Mouse (Mus musculus) right cerebral cortex, postnatal 14 days (tissue): ENCODE measurements at regions not wholly inside any gene's neighbourhood (a gene's known extent, or its start where the extent isn't known, plus 50 kb on each side); places are given as distances from the start of the nearest gene placed in this dataset.

Source experiments
- DNase-seq: peaks from one replicate; pipeline ENCODE4 v3.0.0; 2022

DNA sequence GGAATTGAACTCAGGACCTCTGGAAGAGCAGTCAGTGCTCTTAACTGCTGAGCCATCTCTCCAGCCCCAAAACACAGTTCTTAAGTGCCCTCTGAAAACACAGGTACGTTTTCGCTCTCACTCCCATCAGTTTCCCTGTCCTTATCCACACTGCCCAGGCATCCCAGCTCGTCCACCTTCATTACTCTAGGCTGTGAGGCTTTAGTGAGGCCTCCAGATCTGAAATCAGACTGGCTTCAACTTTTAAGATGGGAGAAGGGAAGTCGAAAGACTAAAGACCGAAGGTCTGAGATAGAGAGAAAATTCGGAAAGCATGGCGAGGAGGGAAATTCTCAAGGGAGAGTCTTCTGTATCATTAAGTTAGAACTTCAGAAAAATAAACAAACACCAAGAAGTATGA lies 54.8 kb upstream of the Tet2 start:
- no peak for DNase-seq

DNA sequence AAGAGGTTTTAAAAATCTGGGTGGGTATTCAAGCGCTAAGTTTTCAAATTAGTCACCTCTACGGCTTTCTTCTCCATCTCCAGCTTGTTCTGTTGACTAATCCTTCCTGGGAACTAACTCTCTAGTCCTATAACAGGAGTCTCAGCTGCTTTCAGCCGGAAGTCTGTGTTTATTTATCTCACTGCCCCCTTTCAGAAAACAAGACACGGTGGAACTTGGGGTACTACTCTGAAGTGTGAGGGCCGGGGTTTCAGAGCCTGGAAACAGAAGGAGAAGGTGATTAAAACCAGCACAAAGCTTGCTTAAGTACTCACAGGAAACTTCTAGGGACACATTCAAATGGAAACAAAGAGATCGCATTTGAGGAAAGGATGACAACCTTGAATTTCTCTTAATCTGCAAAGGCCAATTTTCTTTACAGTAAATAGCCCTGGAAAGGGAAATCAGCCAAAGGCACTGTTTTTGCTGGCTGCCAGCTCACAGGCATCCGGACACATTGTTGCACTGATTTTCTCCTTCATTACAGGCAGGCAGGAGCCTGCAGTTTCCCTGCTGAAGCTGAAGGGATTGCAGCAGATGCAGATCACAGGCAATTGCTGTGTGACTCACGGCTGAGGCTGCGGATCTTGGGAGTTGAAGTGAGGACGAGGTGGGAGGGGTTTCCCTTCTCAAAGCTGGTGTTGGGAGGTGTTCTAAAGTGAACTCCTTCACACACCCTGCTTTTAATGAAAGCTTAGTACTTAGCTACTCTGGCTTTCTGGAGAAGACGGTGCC lies 55.7 kb upstream of the Tet2 start:
- DNase-seq, result peak; percentile 61

DNA sequence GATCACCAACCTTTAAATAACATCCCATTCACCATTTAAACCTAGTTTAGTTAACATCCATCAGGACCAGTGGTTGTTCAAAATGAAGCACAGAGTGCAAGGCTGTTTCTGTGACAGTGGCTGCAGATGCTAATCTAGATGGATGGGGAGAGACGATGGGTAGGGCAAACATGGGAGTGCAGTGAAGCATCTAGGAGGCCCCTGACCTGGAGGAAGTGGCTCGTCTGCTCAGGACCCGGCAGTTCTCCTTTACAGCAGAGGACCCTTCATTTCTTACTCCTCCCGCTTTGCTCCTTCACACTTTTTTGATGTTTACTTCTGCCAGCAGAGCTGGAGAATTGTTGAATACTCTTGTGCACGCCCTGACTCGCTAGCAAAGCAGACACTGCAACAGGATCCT lies 60.5 kb upstream of the Tet2 start:
- no peak for DNase-seq

DNA sequence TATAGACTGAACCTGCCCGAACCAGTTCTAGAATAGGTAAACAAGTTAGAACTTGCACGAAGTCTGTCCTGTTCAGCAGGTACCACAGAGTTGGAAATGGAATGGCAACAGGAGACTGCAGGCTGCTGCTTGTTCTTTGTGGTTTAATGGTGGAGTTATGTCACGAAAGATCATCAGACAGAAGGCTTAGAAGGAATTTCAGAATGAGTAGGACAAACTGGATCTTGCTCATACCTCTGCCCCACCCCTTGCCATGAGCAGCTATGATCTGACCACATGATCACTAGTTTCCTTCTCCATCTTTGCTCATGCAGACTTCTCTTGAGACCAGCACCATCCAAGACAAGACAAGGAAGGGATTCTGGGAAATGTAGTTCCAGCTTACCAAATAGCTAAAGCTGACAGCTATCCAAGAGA lies 63.9 kb upstream of the Tet2 start:
- no peak for DNase-seq

DNA sequence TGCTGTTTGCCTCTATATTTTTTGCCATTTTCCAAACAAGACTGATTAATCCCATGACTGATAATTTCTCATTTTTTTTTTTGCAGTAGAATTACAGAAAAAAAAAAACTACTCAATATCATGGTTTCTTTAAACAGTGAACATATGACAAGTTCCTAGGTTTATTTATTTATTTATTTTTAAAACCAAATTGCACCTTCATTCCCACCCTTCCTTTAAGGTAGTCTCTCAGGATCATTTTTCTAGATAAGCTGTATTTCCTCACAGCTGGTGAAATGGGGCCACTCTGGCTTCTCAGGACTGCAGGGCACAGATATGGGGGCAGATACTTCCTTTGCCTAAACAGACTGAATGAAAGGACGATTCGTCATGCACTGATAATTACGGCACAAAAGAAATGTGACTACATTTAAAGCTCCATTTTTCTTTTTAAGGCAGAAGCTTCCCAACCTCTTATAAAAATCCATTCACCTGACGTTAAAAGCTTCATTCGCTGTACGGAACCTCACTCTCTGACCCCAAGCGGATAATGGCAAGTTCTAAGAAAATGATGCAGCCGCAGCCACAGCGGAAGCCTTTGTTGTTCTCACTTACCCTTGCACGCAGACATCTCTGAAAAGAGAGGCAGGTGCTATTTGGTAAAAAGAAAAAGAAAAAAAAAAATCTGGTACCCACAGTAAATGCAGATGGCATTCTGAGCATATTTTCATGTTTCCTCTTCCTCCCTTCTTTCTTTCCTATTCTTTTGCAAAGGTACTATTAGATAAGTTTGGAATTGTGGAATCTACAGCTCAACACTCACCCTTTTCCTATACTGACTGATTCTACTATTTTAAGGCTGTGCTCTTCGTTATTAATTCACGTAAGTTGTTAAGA lies 69.1 kb upstream of the Tet2 start:
- no peak for DNase-seq

DNA sequence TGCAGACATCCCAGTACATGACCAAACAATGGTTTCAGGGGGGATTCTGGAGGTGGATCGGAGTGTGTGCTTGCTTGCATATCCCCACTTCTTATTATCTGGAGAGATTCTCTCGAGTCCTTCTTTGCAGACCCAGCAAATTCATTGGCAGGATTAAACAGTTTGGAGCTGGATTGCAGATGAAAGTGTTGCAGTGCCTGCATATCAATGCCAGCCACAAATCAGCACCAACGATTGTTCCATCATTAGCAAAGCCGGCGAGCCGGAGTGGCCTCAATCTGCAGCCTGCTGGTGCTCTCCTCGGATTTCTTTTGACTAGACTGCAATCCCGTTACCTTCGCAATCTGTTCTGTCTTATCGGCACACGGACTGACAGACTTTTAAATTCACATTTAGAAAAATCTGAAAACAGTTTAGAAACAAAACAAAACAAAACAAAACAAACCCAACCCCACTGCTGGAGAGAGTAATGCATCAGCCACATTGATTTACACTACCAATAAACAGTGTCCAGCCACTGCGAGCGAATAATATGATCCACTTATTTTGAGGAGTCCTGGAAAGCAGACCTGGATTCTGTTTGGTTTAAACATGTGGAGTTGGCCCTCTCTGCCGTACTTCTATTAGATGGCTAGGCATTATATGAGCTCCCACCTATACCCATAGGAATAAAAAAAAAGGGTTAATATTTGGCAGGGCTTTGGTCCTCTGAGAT lies 69.9 kb upstream of the Tet2 start:
- no peak for DNase-seq

DNA sequence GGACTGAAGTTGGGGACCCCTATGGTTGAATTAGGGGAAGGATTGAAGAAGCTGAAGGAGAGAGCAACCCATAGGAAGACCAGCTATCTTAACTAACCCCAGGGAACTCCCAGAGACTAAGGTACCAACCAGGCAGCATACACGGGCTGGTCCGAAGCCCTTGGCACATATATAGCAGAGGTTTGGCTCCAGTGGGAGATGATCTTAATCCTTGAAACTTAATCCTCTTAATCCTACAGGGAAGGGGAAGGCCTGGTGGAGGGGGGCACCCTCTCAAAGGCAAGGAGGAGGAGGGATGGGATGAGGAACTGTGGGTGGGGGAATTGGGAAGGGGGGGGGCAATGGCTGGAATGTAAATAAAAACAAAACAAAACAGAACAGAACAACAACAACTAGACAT lies 72.1 kb upstream of the Tet2 start:
- DNase-seq, result no peak

DNA sequence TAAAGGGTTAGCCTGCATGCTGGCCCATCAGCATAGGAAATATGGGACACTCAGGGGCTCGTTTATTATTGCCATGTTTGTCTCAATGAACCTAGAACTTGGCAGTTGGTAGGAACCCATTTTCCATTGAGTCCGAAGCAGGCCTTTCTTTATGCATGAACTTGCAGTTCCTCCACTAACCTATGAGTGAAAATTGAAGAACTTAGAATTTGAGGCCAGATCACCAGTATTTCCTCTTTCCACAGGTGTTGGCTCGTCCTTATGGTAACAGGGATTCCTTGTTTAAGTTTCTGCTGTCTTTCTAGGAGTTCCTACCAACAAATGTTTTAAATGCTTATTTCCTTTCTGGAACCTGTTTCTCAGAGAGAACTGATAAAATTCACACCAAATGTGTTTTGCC lies 73.6 kb upstream of the Tet2 start:
- no peak for DNase-seq

DNA sequence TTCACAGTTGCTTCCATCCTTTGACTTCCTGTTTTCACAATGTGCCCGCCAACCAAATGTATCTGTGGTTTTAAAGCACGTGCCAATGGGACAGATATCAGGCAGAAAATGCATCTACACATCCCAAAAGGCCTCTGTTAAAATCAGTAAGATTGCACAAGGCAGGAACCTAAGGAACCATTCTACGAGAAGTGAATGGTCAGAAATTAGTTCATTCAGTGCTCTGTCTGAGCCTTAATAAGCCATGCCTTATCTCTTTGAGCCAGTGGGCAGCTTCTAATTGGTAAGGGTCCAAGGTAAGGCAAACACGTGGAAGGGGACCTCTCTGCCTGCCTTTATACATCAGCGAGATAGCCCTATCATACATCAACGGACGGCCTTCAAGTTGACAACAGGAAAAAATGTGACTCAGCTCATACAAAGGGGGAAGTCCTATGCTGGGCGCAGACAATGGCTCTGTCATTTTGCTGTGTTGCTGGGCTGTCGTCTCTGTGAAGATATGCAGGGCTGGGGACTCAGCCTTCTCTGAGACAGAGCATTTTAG lies 78.3 kb upstream of the Tet2 start:
- DNase-seq, result no peak

DNA sequence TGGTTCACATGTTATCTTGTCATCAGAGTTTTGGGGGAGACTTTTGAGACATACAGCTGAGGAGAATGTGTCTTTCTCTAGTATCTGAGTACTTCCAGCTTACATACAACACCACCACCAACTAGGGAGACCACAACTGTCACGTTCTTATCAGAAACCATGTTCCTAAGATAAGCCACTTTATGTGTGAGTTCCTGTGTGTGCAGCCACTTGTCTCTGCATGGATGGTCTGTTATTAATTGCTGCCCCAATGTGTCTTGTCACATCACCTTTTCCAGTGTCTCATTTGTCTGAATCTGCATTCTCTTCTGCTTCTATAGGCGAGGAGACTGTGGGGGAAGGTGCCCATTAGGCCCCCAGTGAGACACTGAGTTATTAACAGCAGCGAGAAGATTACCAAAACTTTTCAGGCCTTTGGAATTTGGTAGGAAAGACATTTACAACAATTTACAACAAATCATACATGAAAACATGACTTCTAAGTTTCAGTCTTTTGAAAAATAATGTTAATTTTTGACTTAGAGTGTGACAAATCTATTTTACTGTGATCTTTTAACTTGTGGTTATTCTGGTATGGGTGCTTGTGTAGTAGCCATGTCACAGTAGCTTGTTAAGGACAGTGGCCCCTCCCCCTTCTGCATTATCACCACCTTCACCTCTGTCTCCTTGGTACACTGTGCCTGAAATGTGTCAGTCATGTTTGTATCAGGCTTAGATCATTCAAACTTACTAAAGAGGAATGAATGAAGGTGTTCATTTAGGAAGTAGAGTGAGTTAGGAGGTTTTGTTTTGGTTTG lies 79.3 kb upstream of the Tet2 start:
- DNase-seq, result no peak

DNA sequence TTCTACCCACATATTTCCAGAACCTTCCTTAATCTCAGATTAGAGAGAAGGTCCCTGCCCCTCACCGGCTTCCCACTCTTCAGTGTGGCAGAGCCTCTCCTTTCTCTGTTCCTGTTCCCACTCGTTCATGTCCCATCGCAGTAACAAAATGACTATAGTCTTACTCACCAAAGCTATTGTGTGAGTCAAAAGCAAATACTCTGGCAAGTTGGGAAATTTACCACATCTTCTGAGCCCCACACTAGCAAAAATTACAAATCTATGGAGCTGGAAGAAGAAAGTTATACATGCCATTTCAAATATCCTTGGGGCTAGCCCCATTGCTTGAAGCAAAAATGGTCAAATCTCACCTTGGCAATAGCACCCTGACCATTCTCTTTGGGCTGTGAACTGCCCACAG lies 80.1 kb upstream of the Tet2 start:
- DNase-seq, result no peak

DNA sequence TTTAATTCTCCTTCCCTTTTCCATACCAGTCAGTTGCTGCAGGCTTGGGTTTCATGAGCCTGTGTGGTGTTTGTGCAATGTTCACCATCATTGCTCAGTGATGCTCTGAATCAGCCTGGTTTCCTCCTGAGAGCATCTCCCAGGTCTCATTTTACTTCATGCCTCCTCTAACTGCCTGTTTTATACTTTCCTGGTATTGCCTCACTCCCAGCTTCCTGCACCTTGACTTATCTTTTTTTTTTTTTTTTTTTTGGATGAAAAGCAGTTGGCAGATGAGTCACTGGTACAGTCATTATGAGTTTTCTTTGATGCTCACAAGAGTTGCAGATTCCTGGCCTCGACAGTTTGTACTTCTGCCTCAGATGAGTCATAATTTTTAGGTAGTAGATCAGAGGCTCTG lies 81.5 kb upstream of the Tet2 start:
- DNase-seq, result no peak

DNA sequence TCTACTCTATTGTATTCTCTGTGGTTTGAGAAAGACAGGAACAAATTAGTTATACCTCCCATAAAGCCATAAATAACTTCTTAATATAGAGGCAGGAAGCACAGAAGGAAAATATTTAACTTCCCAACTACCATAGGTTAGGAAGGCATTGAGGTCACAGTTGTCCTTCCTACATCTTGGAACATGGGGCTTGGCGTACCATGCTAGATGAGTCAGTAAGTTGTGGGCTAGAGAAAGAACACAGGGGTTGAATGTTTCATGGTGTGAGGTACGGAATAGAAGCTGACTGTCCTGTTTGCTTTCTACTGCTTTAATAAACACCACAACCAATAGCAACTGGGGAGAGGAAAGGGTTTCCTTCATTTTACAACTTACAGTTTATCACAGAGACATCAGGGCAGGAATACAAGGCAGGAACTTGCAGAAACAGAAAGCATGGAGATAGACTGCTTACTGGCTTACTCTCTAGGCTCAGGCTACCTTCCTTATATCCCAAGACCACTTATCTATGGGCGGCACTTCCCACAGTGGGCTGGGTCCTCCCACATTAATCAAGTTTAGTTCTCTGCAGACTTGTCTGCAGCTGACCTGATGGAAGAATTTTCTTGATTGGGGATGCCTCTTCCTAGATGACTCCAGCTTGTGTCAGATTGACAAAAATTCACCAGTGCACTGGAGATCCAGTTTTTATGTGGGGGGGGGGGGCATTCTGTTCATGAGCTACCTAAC lies 82.3 kb upstream of the Tet2 start:
- no peak for DNase-seq

DNA sequence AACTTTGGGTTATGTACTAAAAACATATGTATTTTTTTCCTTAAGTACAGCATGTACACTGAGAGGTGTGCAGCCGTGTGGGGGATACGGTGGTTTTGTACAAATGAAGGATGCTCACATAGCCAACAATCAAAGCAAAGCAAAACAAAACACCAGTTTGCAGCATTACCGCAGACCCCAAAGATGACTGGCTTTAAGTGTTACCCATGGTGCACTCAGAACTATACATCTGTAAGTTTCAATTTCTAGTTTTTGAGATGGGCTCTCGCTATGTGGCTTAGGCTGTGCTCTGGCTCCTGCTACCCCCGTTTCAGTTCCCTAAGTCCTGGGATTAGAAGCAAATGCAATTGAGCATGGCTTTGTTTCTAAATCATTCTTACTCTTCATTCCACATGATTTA lies 89.4 kb upstream of the Tet2 start:
- DNase-seq, result no peak

DNA sequence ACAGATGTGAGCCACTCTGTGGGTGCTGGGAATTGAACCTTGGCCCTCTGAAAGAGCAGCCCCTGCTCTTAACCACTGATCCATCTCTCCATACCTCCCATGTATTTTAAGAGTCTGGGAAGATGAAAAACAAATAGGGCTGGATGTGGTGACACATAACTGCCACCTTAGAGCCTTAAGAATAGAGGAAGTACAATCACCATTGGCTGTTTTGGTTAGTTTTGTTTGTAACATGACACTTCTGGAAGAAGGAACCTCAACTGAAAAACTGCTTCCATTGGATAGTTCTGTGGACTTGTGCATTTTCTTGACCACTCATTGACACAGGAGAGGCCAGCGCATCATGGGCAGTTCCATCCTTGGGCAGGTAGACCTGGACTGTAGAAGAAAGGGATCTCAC lies 100.7 kb upstream of the Tet2 start:
- DNase-seq, result no peak

DNA sequence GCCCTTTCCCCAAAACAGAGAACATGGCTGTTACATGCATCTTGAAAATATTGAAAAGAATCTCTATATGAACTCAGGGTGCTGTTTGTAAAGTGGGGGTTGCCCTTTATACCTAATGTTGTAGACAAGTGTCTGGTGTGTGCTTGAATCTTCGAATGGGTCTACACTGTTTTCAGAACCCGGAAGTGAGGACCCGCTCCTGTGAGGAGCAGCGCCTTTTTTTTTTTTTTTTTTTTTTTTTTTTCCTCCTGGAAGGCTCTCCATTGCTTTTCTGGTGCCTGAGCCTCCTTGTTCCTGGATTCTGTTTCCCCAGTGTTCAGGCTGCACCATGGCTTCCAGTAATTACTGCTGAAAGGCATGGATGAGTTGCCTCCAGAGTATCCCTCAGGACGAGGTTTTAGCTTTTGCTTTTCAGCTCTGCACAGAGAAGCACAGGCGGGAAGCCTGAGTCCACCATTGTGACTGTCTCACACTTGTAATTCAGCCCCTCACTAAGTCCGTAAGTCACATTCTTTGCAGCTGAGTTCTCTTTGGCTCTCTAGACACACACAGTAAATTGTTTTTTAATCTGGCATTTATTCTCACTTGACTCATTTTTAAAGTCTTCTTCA lies 101.6 kb upstream of the Tet2 start:
- DNase-seq, result no peak

DNA sequence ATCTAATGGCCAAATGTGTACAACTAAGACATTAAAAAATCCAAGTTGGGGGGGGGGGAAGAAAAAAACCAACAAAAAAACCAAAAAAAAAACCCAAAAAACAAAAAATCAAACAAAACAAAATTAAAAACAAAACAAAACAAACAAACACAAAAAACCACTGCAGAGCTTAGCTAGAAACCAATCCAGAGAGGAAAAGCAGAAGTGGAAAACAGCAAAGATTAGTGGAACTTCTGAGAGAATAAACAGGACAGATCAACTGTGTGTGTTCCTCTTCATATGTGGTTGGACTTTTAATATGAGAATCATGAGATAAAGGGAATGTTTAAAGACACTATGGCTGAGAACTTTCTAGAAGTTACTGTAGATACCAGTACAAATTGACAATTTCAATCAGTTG lies 105.1 kb upstream of the Tet2 start:
- DNase-seq, result no peak

DNA sequence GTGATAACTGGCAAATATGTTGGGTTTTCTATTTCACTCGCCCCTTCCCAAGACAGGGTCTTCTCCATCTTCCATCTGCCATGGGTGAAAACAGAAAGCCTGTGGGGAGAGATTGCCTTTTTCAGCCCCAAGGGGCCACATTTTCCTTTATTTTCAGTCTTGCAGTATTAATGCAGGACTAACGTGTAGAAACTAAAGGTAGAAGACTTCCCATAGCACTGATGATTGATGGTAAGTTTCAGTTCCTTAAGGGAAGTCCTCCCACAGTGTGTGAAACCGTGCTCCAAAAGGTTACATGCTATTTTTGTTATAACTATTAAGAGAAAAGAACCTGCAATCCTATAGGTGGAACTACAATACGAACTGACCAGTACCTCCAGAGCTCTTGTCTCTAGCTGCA lies 107.1 kb upstream of the Tet2 start:
- DNase-seq, result no peak

DNA sequence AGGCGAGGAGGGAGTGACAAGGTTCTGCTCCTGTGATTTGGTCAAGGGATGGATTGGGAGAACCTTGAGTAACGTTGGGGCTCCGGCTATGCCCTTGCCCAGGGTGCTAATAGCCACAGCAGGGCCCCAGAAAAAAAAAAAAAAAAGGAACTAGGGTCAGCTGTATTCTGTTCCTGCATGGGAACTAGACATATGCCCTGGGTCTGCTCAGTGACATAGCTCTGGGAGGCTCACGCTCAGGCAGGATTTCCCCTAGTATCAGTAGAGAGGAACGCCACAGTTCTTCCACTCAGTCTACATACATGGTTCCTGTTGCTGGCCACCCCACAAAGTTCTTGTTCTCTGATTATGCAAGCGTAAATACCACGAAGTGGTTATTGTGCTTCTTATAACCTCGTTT lies 114.8 kb upstream of the Tet2 start:
- DNase-seq, result no peak

DNA sequence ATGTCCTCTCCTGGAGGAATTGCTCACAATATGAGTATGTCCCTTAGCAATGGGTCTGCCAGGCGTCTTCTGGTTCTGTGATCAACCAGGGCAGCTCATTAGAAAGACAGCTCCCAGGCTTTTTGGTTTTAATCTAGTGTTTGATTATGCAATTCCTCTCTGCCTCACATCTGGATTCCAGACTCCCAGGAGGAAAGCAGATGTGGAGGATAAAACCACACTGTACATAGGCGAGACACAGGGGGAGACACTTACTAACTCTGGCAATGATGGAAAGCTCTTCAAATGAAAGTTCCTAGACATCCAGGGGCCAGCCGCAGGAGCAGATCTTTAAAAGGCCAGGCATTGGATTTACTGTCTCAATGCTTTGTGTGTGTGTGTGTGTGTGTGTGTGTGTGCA lies 116.4 kb upstream of the Tet2 start:
- DNase-seq, result no peak

DNA sequence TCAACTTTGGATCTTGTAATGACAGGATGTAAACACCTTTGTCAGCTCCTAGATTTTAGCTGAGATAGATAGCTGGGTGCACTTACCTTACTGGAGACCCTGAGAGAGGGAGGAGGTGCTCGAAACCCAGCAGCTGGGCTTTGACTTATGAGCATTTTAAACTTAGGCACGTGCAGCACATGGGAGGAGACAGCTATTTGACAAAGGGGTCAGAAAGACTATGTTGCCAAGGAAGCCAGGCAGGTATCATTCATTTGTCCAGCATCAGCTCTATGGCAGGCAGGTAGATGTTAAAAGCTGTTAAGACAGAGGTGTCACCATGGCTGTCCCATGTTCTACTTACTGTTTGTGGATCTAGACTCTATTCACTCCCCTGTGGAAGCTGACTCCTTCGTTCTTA lies 120.0 kb upstream of the Tet2 start:
- no peak for DNase-seq
